Mouse (Mus musculus) left cerebral cortex, postnatal 25 days (tissue): ENCODE data around the gene Ano4. TPM values are rescaled to one million over a fixed set of nuclear protein-coding genes. Genes with fewer than 3 reads are reported as not detected.

Experiments
- DNase-seq, 2 experiments: peaks; one replicate each; pipeline ENCODE4 v3.0.0; 2022; ENCODE audit warnings: low spot score in 2 of 2, mixed read lengths in 1 of 2
- intact Hi-C: fragments of 180-260 bp; cut with DNase I; formaldehyde crosslinking; loops from one replicate; pipeline ENCODE4 v1.15.1; 2025
- total RNA-seq, 2 experiments: library from RNA; stranded (reverse); gene quantifications; 2 replicates each; pipeline ENCODE4 v1.2.3; 2021

Ano4 gene
- total RNA-seq, 2 experiments from 2014 or later: 18.6 to 20.9 TPM

DNA sequence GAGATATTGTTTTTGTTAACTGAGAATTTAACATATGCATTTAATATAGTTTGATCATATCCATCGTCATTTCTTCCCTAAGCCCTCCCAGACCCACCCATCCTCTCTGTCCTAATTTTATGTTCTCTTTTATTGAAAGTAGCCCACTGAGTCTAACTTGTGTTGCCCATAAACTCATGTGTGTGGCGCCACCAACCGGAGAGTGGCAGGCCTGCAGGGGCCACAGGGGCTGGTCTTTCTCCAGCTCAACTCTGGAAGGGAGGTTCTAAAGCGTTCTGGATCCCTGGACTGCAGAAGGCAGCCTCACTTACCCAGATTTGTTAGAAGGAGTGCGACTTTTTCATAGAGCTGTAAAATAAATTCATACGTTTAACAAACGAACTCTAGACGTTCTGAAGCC is 361.1 kb downstream of the Ano4 start:
- intact Hi-C loops: loop anchor here (5.0 kb wide), 2 partner anchors 116 to 156 kb away; partner anchors contain the start of gene Utp20

DNA sequence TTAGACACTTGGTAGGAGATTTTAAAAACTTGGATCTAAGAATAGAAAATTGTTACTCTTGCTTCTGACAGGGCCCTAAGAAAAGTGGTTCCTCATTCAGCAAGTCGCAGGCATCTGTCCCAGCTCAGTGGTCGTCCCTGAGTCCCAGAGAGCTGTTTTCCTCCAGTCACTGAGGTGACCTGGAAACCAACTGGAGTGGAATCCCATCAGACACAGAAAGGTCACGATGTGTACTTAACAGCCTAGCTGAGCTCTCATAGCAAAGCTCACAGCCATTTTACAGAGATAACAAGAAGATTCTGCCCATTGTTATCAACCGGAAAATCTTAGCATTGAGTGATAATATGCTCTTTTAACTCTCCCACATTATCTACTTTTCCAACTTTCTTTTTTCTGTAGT is 365.1 kb downstream of the Ano4 start:
- intact Hi-C loops: no loop called here
- no peak for DNase-seq

More for the DNA sequence above, 361.1 kb downstream of the Ano4 start:
- DNase-seq: peak; percentile 41 to 50

GRCm38 (mm10) chr10:88978932-88979331 is 365.6 kb downstream of the Ano4 start:
- no peak for DNase-seq
- intact Hi-C loops: no loop called here

- DNase-seq: no peak
- intact Hi-C loops: no loop called here
These were observed 373.4 kb downstream of the Ano4 start for GRCm38 (mm10) chr10:88970951-88971725.

GRCm38 (mm10) chr10:88968586-88968985 is 376.0 kb downstream of the Ano4 start:
- intact Hi-C loops: no loop called here
- DNase-seq: no peak

DNA sequence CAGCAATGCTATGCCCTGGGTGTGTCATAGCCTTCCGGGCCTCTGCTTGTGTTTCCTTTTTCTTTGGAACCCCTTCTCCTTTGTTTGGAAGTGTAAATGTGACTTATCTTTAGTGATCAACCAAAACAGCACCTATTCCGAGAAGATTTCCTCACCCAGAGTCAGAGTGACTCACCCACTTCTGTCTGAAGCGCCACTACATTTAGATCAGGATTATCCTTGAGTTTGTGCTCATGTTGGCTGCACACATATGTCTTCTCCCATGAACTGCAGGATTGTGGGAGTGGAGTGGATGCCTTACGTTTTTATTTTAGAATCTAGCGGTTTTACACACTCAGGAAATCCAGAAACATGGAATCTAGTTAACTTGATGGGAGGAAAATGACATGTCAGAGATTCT is 383.8 kb downstream of the Ano4 start:
- peak in 1 of 2 experiments; percentile 65 for DNase-seq
- intact Hi-C loops: no loop called here

DNA sequence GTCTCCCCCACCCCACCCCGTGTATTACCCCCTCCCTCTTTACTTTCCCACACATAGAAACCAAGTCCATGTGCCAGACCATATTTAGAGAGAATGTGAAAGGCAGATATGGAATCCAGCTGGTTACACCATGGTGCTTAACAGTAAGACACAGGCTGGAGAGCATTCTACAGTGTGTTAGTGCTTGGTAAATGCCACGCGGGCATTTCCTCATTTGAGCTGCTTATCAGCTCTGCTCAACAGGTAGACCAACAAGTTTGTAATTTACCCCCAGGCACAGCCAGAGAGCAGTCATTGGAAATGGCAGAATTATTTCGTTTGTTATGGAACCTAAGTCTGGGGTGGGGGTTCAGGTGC is 394.3 kb downstream of the Ano4 start:
- intact Hi-C loops: no loop called here
- no peak for DNase-seq

- intact Hi-C loops: no loop called here
- no peak for DNase-seq
These were observed 394.8 kb downstream of the Ano4 start for GRCm38 (mm10) chr10:88949649-88950296.

Other genes with a start within 250 kb of the Ano4 start
- 1 to 10 TPM; 2.9 to 4.0 TPM for gene Gas2l3, start 99.2 kb upstream of the Ano4 start, total RNA-seq
- under 1 TPM in 1 of 2 experiments, not detected in 1; 0.16 TPM for gene Nr1h4, start 188.8 kb upstream of the Ano4 start, total RNA-seq